In the genomic region with DNA sequence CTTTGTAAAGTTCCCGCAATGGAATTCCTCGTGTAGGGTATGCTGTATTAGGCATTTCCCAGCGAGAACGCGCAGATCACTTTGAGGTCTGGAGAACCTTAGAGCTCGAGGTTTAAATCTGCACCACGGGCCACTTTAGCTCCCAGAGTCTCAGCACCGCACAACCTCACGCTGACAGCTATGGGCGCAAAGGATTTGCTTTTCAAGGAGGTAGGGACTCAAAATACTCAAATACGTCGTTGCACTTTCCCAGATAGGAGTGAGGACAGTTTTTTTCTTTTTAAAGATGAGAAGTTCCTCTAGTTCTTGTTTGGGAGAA, we compare ENCODE assay signal across 9 mouse cellular contexts. TPM values are rescaled to one million over a fixed set of nuclear protein-coding genes. Genes with fewer than 3 reads are reported as not detected.
A peak's percentile ranks its signal among the peaks of the same experiment; 100 is the strongest.
DNase-seq lines count a peak whose midpoint lies in the region; ATAC-seq lines count a peak whose summit lies in the region.
"Had no signal": no experiment of that assay in that cellular context is flagged by ENCODE, and none has a peak within 500 bp of the region (broad histone marks: within the 10 kb centered on the region; RNA-seq: fewer than 3 reads in every experiment).

No protein-coding gene starts in this region.

- peak overlapping the region; percentile 57 for H3K4me3 ChIP-seq in liver, embryonic 11.5 days (ENCODE audit: low read depth, low read length)
- H3K4me3 ChIP-seq in forebrain, embryonic 12.5 days (replicated peaks): peak overlapping the region; percentile 68
- H3K4me3 ChIP-seq in limb, embryonic 10.5 days: peak overlapping the region; percentile 72
- peak overlapping the region; percentile 74 for H3K4me3 ChIP-seq in neural tube, embryonic 15.5 days (replicated peaks)

- peaks cover 38% of the 10 kb centered on the region for H3K27me3 ChIP-seq in liver, embryonic 11.5 days (replicated peaks; ENCODE audit: control insufficient read depth, insufficient read depth, low read length)
- H3K27me3 ChIP-seq in forebrain, embryonic 12.5 days: peaks cover 43% of the 10 kb centered on the region
- H3K27me3 ChIP-seq in limb, embryonic 10.5 days (ENCODE audit: low read depth, poor library complexity, severe bottlenecking): peaks cover 47% of the 10 kb centered on the region
- peaks cover 9% of the 10 kb centered on the region; the same call in 1 of the 2 replicates for H3K27me3 ChIP-seq in neural tube, embryonic 15.5 days (replicated peaks)

- H3K9me3 ChIP-seq in liver, embryonic 11.5 days (ENCODE audit: control insufficient read depth, low read length): no peaks in the 10 kb centered on the region
- H3K9me3 ChIP-seq in forebrain, embryonic 12.5 days: no peaks in the 10 kb centered on the region
- no peaks in the 10 kb centered on the region for H3K9me3 ChIP-seq in limb, embryonic 10.5 days (replicated peaks)
- no peaks in the 10 kb centered on the region for H3K9me3 ChIP-seq in neural tube, embryonic 15.5 days (replicated peaks)

- H3K4me2 ChIP-seq in liver, embryonic 11.5 days: peak overlapping the region; percentile 72
- H3K4me2 ChIP-seq in forebrain, embryonic 12.5 days: peak overlapping the region; percentile 90
- H3K4me2 ChIP-seq in neural tube, embryonic 15.5 days: peak overlapping the region; percentile 88

- no peak overlapping the region for H3K9ac ChIP-seq in liver, embryonic 11.5 days (ENCODE audit: low read depth, low read length)
- peak overlapping the region; percentile 66; the same call in 1 of the 2 replicates for H3K9ac ChIP-seq in forebrain, embryonic 12.5 days
- H3K9ac ChIP-seq in neural tube, embryonic 15.5 days (replicated peaks): peak overlapping the region; percentile 75

- ATAC-seq in liver, embryonic 11.5 days (replicated peaks; ENCODE audit: low FRiP score): no peak
- no peak for ATAC-seq in forebrain, embryonic 12.5 days (ENCODE audit: low FRiP score)
- no peak for ATAC-seq in neural tube, embryonic 15.5 days (ENCODE audit: low FRiP score)

- WGBS in liver, embryonic 11.5 days: 2% methylated on average over 12 of the region's 12 CpGs
- under 1% methylated on average over 12 of the region's 12 CpGs for WGBS in forebrain, embryonic 12.5 days
- 1% methylated on average over 12 of the region's 12 CpGs for WGBS in limb, embryonic 10.5 days
- WGBS in neural tube, embryonic 15.5 days: under 1% methylated on average over 12 of the region's 12 CpGs

- no peaks in the 10 kb centered on the region for H3K36me3 ChIP-seq in liver, embryonic 11.5 days (ENCODE audit: control insufficient read depth, insufficient read depth, low read length)
- H3K36me3 ChIP-seq in forebrain, embryonic 12.5 days (replicated peaks): no peaks in the 10 kb centered on the region
- 0 out of 2 replicates have a peak, but pooled peaks cover 1% of the 10 kb centered on the region for H3K36me3 ChIP-seq in limb, embryonic 10.5 days
- H3K36me3 ChIP-seq in neural tube, embryonic 15.5 days: no peaks in the 10 kb centered on the region

- H3K4me1 ChIP-seq in liver, embryonic 11.5 days (replicated peaks; ENCODE audit: control insufficient read depth, insufficient read depth, low read length): no peaks in the 10 kb centered on the region
- peaks cover 28% of the 10 kb centered on the region for H3K4me1 ChIP-seq in forebrain, embryonic 12.5 days
- H3K4me1 ChIP-seq in limb, embryonic 10.5 days: peaks cover 43% of the 10 kb centered on the region
- H3K4me1 ChIP-seq in neural tube, embryonic 15.5 days: peaks cover 41% of the 10 kb centered on the region

- DNase-seq in liver, embryonic 11.5 days (ENCODE audit: low spot score): no peak
- no peak for DNase-seq in liver
- no peak for DNase-seq in limb, embryonic 10.5 days (ENCODE audit: low spot score)
- DNase-seq in ovary, adult 18-20 months (ENCODE audit: low spot score): no peak
- no peak for DNase-seq in thymus, postnatal 0 days (ENCODE audit: low spot score)
- no peak for DNase-seq in adrenal gland, adult 18-20 months (ENCODE audit: low spot score in 2 of 2)

- no peak overlapping the region for H3K27ac ChIP-seq in liver, embryonic 11.5 days (ENCODE audit: low read depth, low read length)
- H3K27ac ChIP-seq in forebrain, embryonic 12.5 days: no peak overlapping the region
- H3K27ac ChIP-seq in limb, embryonic 10.5 days: no peak overlapping the region
- H3K27ac ChIP-seq in neural tube, embryonic 15.5 days (replicated peaks): peak overlapping the region; percentile 94

RNA-seq across cellular contexts. Expression of a gene that starts 0.6 kb away (rescaled TPM):
- polyA plus RNA-seq in liver, embryonic 11.5 days (2014; fragmentation: Nextera tagmentation; extraction: Ambion mirVana): 42.1 and 45.2 TPM in 2 replicates
- 14.2 and 14.7 TPM in 2 replicates for polyA plus RNA-seq in forebrain, embryonic 12.5 days (2016; fragmentation: Nextera tagmentation; extraction: Ambion mirVana)
- 37.3 and 51.1 TPM in 2 replicates for polyA plus RNA-seq in limb, embryonic 10.5 days (2016; fragmentation: Nextera tagmentation; extraction: Ambion mirVana)
- polyA plus RNA-seq in neural tube, embryonic 15.5 days (2015; fragmentation: Nextera tagmentation; extraction: Ambion mirVana): 25.3 and 31.5 TPM in 2 replicates
- 28.2 and 30.6 TPM in 2 replicates for polyA plus RNA-seq in thymus, postnatal 0 days (2015; fragmentation: Nextera tagmentation; extraction: Ambion mirVana)
- total RNA-seq in adrenal gland, adult 18-20 months (2021): 10 to 100 TPM; 49.2 to 73.6 TPM

RNA-seq across cellular contexts. Expression of a gene that starts 16.7 kb away (rescaled TPM):
- 48.2 and 49.9 TPM in 2 replicates for polyA plus RNA-seq in liver, embryonic 11.5 days (2014; fragmentation: Nextera tagmentation; extraction: Ambion mirVana)
- not detected in 2 replicates for polyA plus RNA-seq in forebrain, embryonic 12.5 days (2016; fragmentation: Nextera tagmentation; extraction: Ambion mirVana)
- polyA plus RNA-seq in limb, embryonic 10.5 days (2016; fragmentation: Nextera tagmentation; extraction: Ambion mirVana): 0.21 TPM in 1 of 2 replicates, not detected in the other
- 0.10 and 0.38 TPM in 2 replicates for polyA plus RNA-seq in neural tube, embryonic 15.5 days (2015; fragmentation: Nextera tagmentation; extraction: Ambion mirVana)
- polyA plus RNA-seq in thymus, postnatal 0 days (2015; fragmentation: Nextera tagmentation; extraction: Ambion mirVana): 0.17 and 0.40 TPM in 2 replicates
- not detected for total RNA-seq in adrenal gland, adult 18-20 months (2021)
- total RNA-seq: common myeloid progenitor, adult 5-6 weeks had no signal

RNA-seq across cellular contexts. Expression of a gene that starts 25.9 kb away (rescaled TPM):
- not detected in 2 replicates for polyA plus RNA-seq in liver, embryonic 11.5 days (2014; fragmentation: Nextera tagmentation; extraction: Ambion mirVana)
- polyA plus RNA-seq in forebrain, embryonic 12.5 days (2016; fragmentation: Nextera tagmentation; extraction: Ambion mirVana): not detected in 2 replicates
- polyA plus RNA-seq in limb, embryonic 10.5 days (2016; fragmentation: Nextera tagmentation; extraction: Ambion mirVana): not detected in 2 replicates
- not detected in 2 replicates for polyA plus RNA-seq in neural tube, embryonic 15.5 days (2015; fragmentation: Nextera tagmentation; extraction: Ambion mirVana)
- polyA plus RNA-seq in thymus, postnatal 0 days (2015; fragmentation: Nextera tagmentation; extraction: Ambion mirVana): not detected in 2 replicates
- not detected for total RNA-seq in adrenal gland, adult 18-20 months (2021)
- total RNA-seq: common myeloid progenitor, adult 5-6 weeks had no signal

Comparison
In these comparisons a context has a peak if more than half of its experiments do, and no peak if none do; other contexts are left out.
1. RNA of a gene that starts 16.7 kb away (polyA plus RNA-seq): 48.2 to 49.9 TPM in liver, embryonic 11.5 days; 0.21 TPM in limb, embryonic 10.5 days, 0.17 to 0.40 TPM in thymus, postnatal 0 days, 0.10 to 0.38 TPM in neural tube, embryonic 15.5 days and not detected in forebrain, embryonic 12.5 days; every median in the first group is over 10 times any median in the second.
2. Peak in every context shown above with its lines, with median percentiles within 50 percentile points of each other: H3K4me2 ChIP-seq and H3K4me3 ChIP-seq.